Comparison of ENCODE assay signal across 10 mouse cellular contexts in the genomic region with DNA sequence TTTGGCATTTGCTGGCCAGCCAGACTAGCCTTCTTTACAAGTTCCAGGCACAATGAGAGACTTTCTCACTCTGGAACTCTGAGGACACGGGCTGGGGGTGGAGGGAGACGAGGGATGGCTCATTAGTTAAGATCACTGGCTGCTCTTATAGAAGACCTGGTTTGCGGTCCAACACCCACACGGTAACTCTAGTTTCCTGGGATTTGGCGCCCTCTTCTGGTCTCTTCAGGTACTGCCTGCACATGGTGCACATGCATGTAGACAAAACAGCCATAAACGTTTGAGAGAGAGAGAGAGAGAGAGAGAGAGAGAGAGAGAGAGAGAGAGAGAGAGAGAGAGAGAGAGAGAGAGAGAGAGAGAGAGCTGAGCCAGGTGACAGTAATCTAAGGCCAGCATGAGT. TPM values are rescaled to one million over a fixed set of nuclear protein-coding genes. Genes with fewer than 3 reads are reported as not detected.
DNase-seq lines count a peak whose midpoint lies in the region; TF ChIP-seq lines count a peak whose summit lies in the region.
"Had no signal": no experiment of that assay in that cellular context is flagged by ENCODE, and none has a peak within 500 bp of the region (broad histone marks: within the 10 kb centered on the region; RNA-seq: fewer than 3 reads in every experiment).

No protein-coding gene starts in this region.

- no peak overlapping the region for H3K4me3 ChIP-seq in lung, adult 2 months (replicated peaks; ENCODE audit: extremely low read depth, low read depth, low read length)
- H3K4me3 ChIP-seq: forebrain, embryonic 12.5 days had no signal

- TF ChIP-seq POLR2A in lung, adult 2 months (IDR thresholded peaks at IDR 0.05; ENCODE audit: borderline replicate concordance, extremely low read depth, low read depth, low read length): no peak

- 0 out of 2 replicates have a peak, but pooled peaks have one; percentile 17 for TF ChIP-seq CTCF in lung, adult 2 months (IDR thresholded peaks at IDR 0.05; ENCODE audit: insufficient read depth, low read length)

- peak; percentile 37 to 65 for DNase-seq in cerebellum, postnatal 14 days
- DNase-seq in cerebellum, adult 9-11 months: no peak
- no peak for DNase-seq in lung, adult 2 months
- DNase-seq in lung, adult 18-20 months: no peak
- peak; percentile 17 for DNase-seq in c-Kit-positive CD71-positive TER-119-positive erythroid progenitor cells, embryonic 14.5 days (ENCODE audit: low spot score)
- peak; percentile 66 for DNase-seq in testis, postnatal 10 days (ENCODE audit: low spot score)
- DNase-seq in frontal cortex, postnatal 36 days (ENCODE audit: low spot score in 2 of 2): no peak
- no peak for DNase-seq in left cerebral cortex, adult 9 months (ENCODE audit: low spot score in 2 of 2)
- DNase-seq: kidney, adult 11 months had no signal

- 65% methylated on average over 6 of the region's 6 CpGs for WGBS in lung, adult 2 months

- H3K4me1 ChIP-seq in lung, adult 2 months (ENCODE audit: control insufficient read depth, insufficient read depth, low read length): no peaks in the 10 kb centered on the region
- H3K4me1 ChIP-seq: forebrain, embryonic 12.5 days had no signal

RNA-seq across cellular contexts. Expression of gene D430019H16Rik, which starts 51.1 kb away (rescaled TPM):
- polyA plus RNA-seq in lung, adult 2 months (2012; rRNA removed): 6.3 and 8.2 TPM in 2 replicates

RNA-seq across cellular contexts. Expression of gene Bdkrb2, which starts 58.3 kb away (rescaled TPM):
- 3.7 and 4.8 TPM in 2 replicates for polyA plus RNA-seq in lung, adult 2 months (2012; rRNA removed)

Comparison
In these comparisons a context has a peak if more than half of its experiments do, and no peak if none do; other contexts are left out.
1. DNase-seq: peak in cerebellum, postnatal 14 days (2 of 2), c-Kit-positive CD71-positive TER-119-positive erythroid progenitor cells, embryonic 14.5 days (single experiment) and testis, postnatal 10 days (single experiment); none in cerebellum, adult 9-11 months (single experiment), lung, adult 2 months (single experiment), lung, adult 18-20 months (0 of 2), frontal cortex, postnatal 36 days (0 of 2) and left cerebral cortex, adult 9 months (0 of 2).